Mouse (Mus musculus): ENCODE measurements at regions not wholly inside any gene's neighbourhood (a gene's known extent, or its start where the extent isn't known, plus 50 kb on each side); places are given as distances from the start of the nearest gene placed in this dataset.
A peak's percentile ranks its signal among the peaks of the same experiment; 100 is the strongest.

- H3K27me3 ChIP-seq (ENCODE audit: insufficient read depth, poor library complexity, severe bottlenecking), result no peaks in the 10 kb centered on the region
- DNase-seq (ENCODE audit: low spot score), result no peak
- H3K27ac ChIP-seq, result no peak overlapping the region
- H3K9me3 ChIP-seq, result no peaks in the 10 kb centered on the region
- H3K4me3 ChIP-seq, result no peak overlapping the region
- H3K36me3 ChIP-seq, result no peaks in the 10 kb centered on the region
- peaks cover 10% of the 10 kb centered on the region for H3K4me1 ChIP-seq
- WGBS, result 84% methylated on average over 1 of the region's 1 CpGs
Measured at GRCm38 (mm10) chr8:127988887-127989286, 369.5 kb upstream of the Nrp1 start.

GRCm38 (mm10) chr8:127994898-127995297 lies 363.5 kb upstream of the Nrp1 start:
- DNase-seq (ENCODE audit: low spot score), result no peak
- no peak overlapping the region for H3K4me3 ChIP-seq
- WGBS, result 89% methylated on average over 1 of the region's 1 CpGs

DNA sequence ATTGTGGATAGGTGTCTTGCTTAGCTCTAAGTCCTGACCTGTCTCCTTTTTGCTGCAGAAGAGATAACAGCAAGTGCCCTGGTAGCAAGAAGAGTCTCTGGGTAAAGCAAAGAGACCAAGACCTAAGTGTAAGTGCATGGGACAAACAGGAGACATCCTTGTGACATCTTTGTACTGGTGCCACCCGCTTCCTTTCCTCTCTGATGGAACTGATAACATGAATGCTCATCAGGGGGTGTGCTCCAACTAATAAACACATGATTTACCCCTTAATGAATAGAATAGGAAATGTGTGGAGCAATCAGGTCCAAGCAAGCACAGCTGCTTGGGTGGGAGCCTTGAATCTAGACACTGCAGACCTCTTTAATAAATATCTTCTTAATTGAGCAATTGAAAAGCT lies 362.9 kb upstream of the Nrp1 start:
- Histone ChIP-seq H3K36me3 (no peaks in the 10 kb centered on the region), H3K27me3 (ENCODE audit: insufficient read depth, poor library complexity, severe bottlenecking) (no peaks in the 10 kb centered on the region), H3K4me1 (peaks cover 6% of the 10 kb centered on the region), H3K4me3 (no peak overlapping the region), H3K27ac (no peak overlapping the region), H3K9me3 (no peaks in the 10 kb centered on the region)
- WGBS, result 81% methylated on average over 1 of the region's 1 CpGs
- no peak for DNase-seq (ENCODE audit: low spot score)

More at GRCm38 (mm10) chr8:127994898-127995297, 363.5 kb upstream of the Nrp1 start:
- no peak overlapping the region for H3K27ac ChIP-seq
- H3K27me3 ChIP-seq (ENCODE audit: insufficient read depth, poor library complexity, severe bottlenecking), result no peaks in the 10 kb centered on the region
- peaks cover 6% of the 10 kb centered on the region for H3K4me1 ChIP-seq
- H3K9me3 ChIP-seq, result no peaks in the 10 kb centered on the region
- no peaks in the 10 kb centered on the region for H3K36me3 ChIP-seq

- 18% methylated on average over 2 of the region's 2 CpGs for WGBS
- H3K4me1 ChIP-seq, result peaks cover 22% of the 10 kb centered on the region
- H3K4me3 ChIP-seq, result no peak overlapping the region
- H3K27ac ChIP-seq, result no peak overlapping the region
- no peaks in the 10 kb centered on the region for H3K27me3 ChIP-seq (ENCODE audit: insufficient read depth, poor library complexity, severe bottlenecking)
- H3K9me3 ChIP-seq, result no peaks in the 10 kb centered on the region
- no peaks in the 10 kb centered on the region for H3K36me3 ChIP-seq
- peak; percentile 61 for DNase-seq (ENCODE audit: low spot score)
Measured at GRCm38 (mm10) chr8:128002386-128002785, 356.0 kb upstream of the Nrp1 start.

DNA sequence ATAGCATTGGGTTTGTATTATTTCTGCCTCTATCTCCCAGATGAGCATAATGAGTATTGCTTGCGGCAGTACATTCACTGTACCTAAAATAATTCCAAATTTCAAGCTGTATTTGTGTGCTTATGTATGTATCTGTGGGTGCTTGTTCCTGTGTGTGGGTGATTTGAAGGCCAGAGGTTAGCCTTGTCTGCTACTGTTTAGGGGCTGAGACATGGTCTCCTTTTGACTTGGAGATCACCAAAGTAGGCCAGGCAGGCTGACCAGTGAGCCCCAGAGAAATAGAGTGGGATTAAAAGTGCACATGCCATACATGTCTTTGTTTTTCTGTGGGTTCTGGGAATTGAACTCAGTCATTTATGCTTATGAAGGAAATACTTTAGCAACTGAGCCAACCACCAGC lies 355.6 kb upstream of the Nrp1 start:
- no peaks in the 10 kb centered on the region for H3K27me3 ChIP-seq (ENCODE audit: insufficient read depth, poor library complexity, severe bottlenecking)
- peaks cover 22% of the 10 kb centered on the region for H3K4me1 ChIP-seq
- H3K27ac ChIP-seq, result no peak overlapping the region
- H3K36me3 ChIP-seq, result no peaks in the 10 kb centered on the region
- DNase-seq (ENCODE audit: low spot score), result peak; percentile 66
- 87% methylated on average over 1 of the region's 1 CpGs for WGBS
- H3K4me3 ChIP-seq, result no peak overlapping the region
- no peaks in the 10 kb centered on the region for H3K9me3 ChIP-seq

- DNase-seq (ENCODE audit: low spot score), result peak; percentile 42
Measured at GRCm38 (mm10) chr8:128003385-128003784, 355.0 kb upstream of the Nrp1 start.

GRCm38 (mm10) chr8:128003881-128004286 lies 354.5 kb upstream of the Nrp1 start:
- WGBS, result 74% methylated on average over 3 of the region's 3 CpGs
- Histone ChIP-seq H3K36me3 (no peaks in the 10 kb centered on the region), H3K27me3 (ENCODE audit: insufficient read depth, poor library complexity, severe bottlenecking) (no peaks in the 10 kb centered on the region), H3K4me1 (peaks cover 27% of the 10 kb centered on the region), H3K4me3 (no peak overlapping the region), H3K27ac (no peak overlapping the region), H3K9me3 (no peaks in the 10 kb centered on the region)
- peak; percentile 69 for DNase-seq (ENCODE audit: low spot score)

More at GRCm38 (mm10) chr8:128003385-128003784, 355.0 kb upstream of the Nrp1 start:
- Histone ChIP-seq H3K4me1 (peaks cover 26% of the 10 kb centered on the region), H3K9me3 (no peaks in the 10 kb centered on the region), H3K27ac (0 out of 2 replicates have a peak overlapping the region, but pooled peaks have one; percentile 6), H3K4me3 (no peak overlapping the region), H3K36me3 (no peaks in the 10 kb centered on the region), H3K27me3 (ENCODE audit: insufficient read depth, poor library complexity, severe bottlenecking) (no peaks in the 10 kb centered on the region)
- WGBS, result 57% methylated on average over 1 of the region's 1 CpGs

- no peaks in the 10 kb centered on the region for H3K27me3 ChIP-seq (ENCODE audit: insufficient read depth, poor library complexity, severe bottlenecking)
- no peaks in the 10 kb centered on the region for H3K36me3 ChIP-seq
- no peak overlapping the region for H3K4me3 ChIP-seq
- no peak overlapping the region for H3K27ac ChIP-seq
- 89% methylated on average over 6 of the region's 6 CpGs for WGBS
- H3K9me3 ChIP-seq, result no peaks in the 10 kb centered on the region
- DNase-seq (ENCODE audit: low spot score), result peak; percentile 46
- peaks cover 8% of the 10 kb centered on the region; the same call in 1 of the 2 replicates for H3K4me1 ChIP-seq
Measured at GRCm38 (mm10) chr8:128009393-128010010, 348.9 kb upstream of the Nrp1 start.

- Histone ChIP-seq H3K27me3 (ENCODE audit: insufficient read depth, poor library complexity, severe bottlenecking) (no peaks in the 10 kb centered on the region), H3K4me3 (no peak overlapping the region), H3K9me3 (no peaks in the 10 kb centered on the region), H3K27ac (peak overlapping the region; percentile 36; the same call in 1 of the 2 replicates), H3K4me1 (peaks cover 8% of the 10 kb centered on the region), H3K36me3 (no peaks in the 10 kb centered on the region)
- DNase-seq (ENCODE audit: low spot score), result no peak
- 61% methylated on average over 8 of the region's 8 CpGs for WGBS
Measured at GRCm38 (mm10) chr8:128017171-128017570, 341.2 kb upstream of the Nrp1 start.

DNA sequence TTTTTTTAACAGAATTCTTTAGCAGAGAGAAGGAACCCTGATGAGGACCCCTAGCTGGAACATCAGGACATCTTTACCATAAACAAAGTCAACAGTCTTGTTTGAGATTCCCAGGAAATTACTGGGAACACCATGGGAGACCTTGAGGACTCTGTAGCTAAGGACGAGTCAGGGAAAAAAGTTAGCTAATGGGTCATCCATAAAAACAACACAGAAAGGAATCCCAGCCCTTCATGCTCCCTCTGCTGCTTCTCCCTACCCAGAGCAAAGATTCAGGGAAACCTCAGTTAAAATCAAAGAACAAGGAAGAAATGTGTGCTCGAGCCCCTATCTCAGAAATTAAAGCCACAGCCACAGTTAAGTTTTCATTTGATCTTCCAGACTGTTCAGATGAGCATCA lies 334.7 kb upstream of the Nrp1 start:
- WGBS, result 64% methylated on average over 2 of the region's 2 CpGs
- Histone ChIP-seq H3K27me3 (ENCODE audit: insufficient read depth, poor library complexity, severe bottlenecking) (no peaks in the 10 kb centered on the region), H3K4me3 (no peak overlapping the region), H3K9me3 (no peaks in the 10 kb centered on the region), H3K36me3 (no peaks in the 10 kb centered on the region), H3K4me1 (peaks cover 13% of the 10 kb centered on the region), H3K27ac (no peak overlapping the region)
- no peak for DNase-seq (ENCODE audit: low spot score)

GRCm38 (mm10) chr8:128024774-128025222 lies 333.6 kb upstream of the Nrp1 start:
- no CpG with 5 or more reads among the region's 2 CpGs for WGBS
- H3K27me3 ChIP-seq (ENCODE audit: insufficient read depth, poor library complexity, severe bottlenecking), result no peaks in the 10 kb centered on the region
- DNase-seq (ENCODE audit: low spot score), result no peak
- peak overlapping the region; percentile 81 for H3K27ac ChIP-seq
- H3K9me3 ChIP-seq, result no peaks in the 10 kb centered on the region
- peaks cover 13% of the 10 kb centered on the region for H3K4me1 ChIP-seq
- no peaks in the 10 kb centered on the region for H3K36me3 ChIP-seq
- no peak overlapping the region for H3K4me3 ChIP-seq

GRCm38 (mm10) chr8:128025251-128025856 lies 333.1 kb upstream of the Nrp1 start:
- H3K27me3 ChIP-seq (ENCODE audit: insufficient read depth, poor library complexity, severe bottlenecking), result no peaks in the 10 kb centered on the region
- peaks cover 16% of the 10 kb centered on the region for H3K4me1 ChIP-seq
- peak; percentile 74 for DNase-seq (ENCODE audit: low spot score)
- H3K9me3 ChIP-seq, result no peaks in the 10 kb centered on the region
- H3K36me3 ChIP-seq, result no peaks in the 10 kb centered on the region
- H3K27ac ChIP-seq, result peak overlapping the region; percentile 81
- no peak overlapping the region for H3K4me3 ChIP-seq
- 54% methylated on average over 7 of the region's 7 CpGs for WGBS

DNA sequence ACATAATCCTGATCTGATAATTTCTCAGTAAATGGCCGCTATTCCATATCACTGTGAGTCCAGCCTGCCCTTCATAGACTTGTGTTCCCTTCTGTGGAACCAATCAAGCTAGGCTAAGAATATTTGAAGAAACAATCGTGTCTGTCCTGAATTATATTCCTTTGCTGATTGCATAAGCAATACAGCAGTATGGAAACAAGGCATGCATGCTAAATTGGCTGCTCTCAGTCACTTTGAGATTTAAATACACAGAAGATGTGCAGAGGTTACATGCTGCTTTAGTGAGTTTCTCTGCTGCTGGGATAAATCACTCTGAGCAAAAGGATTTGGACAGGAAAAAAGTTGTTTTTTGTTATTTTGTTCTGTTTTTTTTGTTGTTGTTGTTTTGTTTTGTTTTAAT lies 331.4 kb upstream of the Nrp1 start:
- Histone ChIP-seq H3K27me3 (ENCODE audit: insufficient read depth, poor library complexity, severe bottlenecking) (no peaks in the 10 kb centered on the region), H3K4me3 (no peak overlapping the region), H3K9me3 (no peaks in the 10 kb centered on the region), H3K36me3 (no peaks in the 10 kb centered on the region), H3K27ac (no peak overlapping the region), H3K4me1 (peaks cover 19% of the 10 kb centered on the region)
- DNase-seq (ENCODE audit: low spot score), result no peak
- 77% methylated on average over 2 of the region's 2 CpGs for WGBS

Measured in heart, embryonic 10.5 days (tissue).